Mouse (Mus musculus): ENCODE measurements around the gene Lars2. TPM values are rescaled to one million over a fixed set of nuclear protein-coding genes. Genes with fewer than 3 reads are reported as not detected.
A peak's percentile ranks its signal among the peaks of the same experiment; 100 is the strongest.
"Not testable (repeated sequence)": the region's sequence is repeated elsewhere in the genome, so short reads cannot be mapped to it uniquely, and the experiment has no call there.

The Lars2 gene
- total and polyA plus RNA-seq, 2 experiments from 2014 or later, result 32.4 to 956 TPM

DNA sequence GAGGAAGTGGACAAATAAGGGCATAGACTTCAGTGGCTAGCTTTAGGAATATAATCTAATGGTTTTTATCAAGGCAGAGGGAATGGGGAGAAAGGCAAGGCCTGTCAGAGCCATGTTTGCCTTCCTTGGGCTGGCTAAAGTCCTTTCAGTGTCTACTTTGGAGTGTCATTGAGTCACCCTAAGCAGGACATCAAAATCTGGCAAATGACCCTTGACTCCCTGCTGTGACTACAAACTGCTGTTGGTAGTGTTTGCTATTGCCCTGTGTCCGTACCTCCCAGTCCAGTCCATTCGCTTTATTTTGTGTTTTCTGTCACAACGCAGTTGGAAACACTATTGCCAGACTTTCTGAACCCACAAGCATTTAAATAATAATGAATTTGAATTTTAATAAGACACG lies 63.1 kb downstream of the Lars2 start:
- H3K4me2 ChIP-seq (ENCODE audit: low read depth, low read length), result no peak overlapping the region
- peaks cover 7% of the 10 kb centered on the region; the same call in 1 of the 2 replicates for H3K36me3 ChIP-seq (ENCODE audit: insufficient read depth, low read length)
- no peaks in the 10 kb centered on the region for H3K27me3 ChIP-seq (ENCODE audit: insufficient read depth, low read length)
- no peaks in the 10 kb centered on the region for H3K4me1 ChIP-seq (ENCODE audit: insufficient read depth, low read length)
- DNase-seq (ENCODE audit: low spot score) (no peak), ATAC-seq (no peak)
- no peak overlapping the region for H3K4me3 ChIP-seq (ENCODE audit: low read length)
- H3K9ac ChIP-seq (replicated peaks; ENCODE audit: low read length), result no peak overlapping the region
- TF ChIP-seq CTCF (IDR thresholded peaks at IDR 0.05; ENCODE audit: low read depth), result no peak
- no peak overlapping the region for H3K27ac ChIP-seq
- WGBS, result 82% methylated on average over 4 of the region's 4 CpGs
- H3K9me3 ChIP-seq (ENCODE audit: low read length), result no peaks in the 10 kb centered on the region

GRCm38 (mm10) chr9:123430973-123431372 lies 64.2 kb downstream of the Lars2 start:
- DNase-seq (ENCODE audit: low spot score), result peak; percentile 12
- H3K4me1 ChIP-seq (ENCODE audit: insufficient read depth, low read length), result no peaks in the 10 kb centered on the region
- H3K36me3 ChIP-seq (ENCODE audit: insufficient read depth, low read length), result peaks cover 9% of the 10 kb centered on the region
- no peaks in the 10 kb centered on the region for H3K27me3 ChIP-seq (ENCODE audit: insufficient read depth, low read length)
- no peak overlapping the region for H3K27ac ChIP-seq
- H3K9me3 ChIP-seq (ENCODE audit: low read length), result no peaks in the 10 kb centered on the region
- ATAC-seq, result no peak
- no peak overlapping the region for H3K4me3 ChIP-seq (ENCODE audit: low read length)
- no peak overlapping the region for H3K9ac ChIP-seq (replicated peaks; ENCODE audit: low read length)
- no peak for TF ChIP-seq CTCF (IDR thresholded peaks at IDR 0.05; ENCODE audit: low read depth)
- no peak overlapping the region for H3K4me2 ChIP-seq (ENCODE audit: low read depth, low read length)

GRCm38 (mm10) chr9:123438223-123438622 lies 71.5 kb downstream of the Lars2 start:
- no peak overlapping the region for H3K4me2 ChIP-seq (ENCODE audit: low read depth, low read length)
- H3K27me3 ChIP-seq (ENCODE audit: insufficient read depth, low read length), result no peaks in the 10 kb centered on the region
- no peaks in the 10 kb centered on the region for H3K9me3 ChIP-seq (ENCODE audit: low read length)
- no peak for TF ChIP-seq CTCF (IDR thresholded peaks at IDR 0.05; ENCODE audit: low read depth)
- ATAC-seq (no peak), DNase-seq (ENCODE audit: low spot score) (no peak)
- H3K27ac ChIP-seq, result no peak overlapping the region
- 62% methylated on average over 2 of the region's 2 CpGs for WGBS
- no peaks in the 10 kb centered on the region for H3K4me1 ChIP-seq (ENCODE audit: insufficient read depth, low read length)
- H3K9ac ChIP-seq (replicated peaks; ENCODE audit: low read length), result no peak overlapping the region
- H3K36me3 ChIP-seq (ENCODE audit: insufficient read depth, low read length), result peaks cover 18% of the 10 kb centered on the region
- no peak overlapping the region for H3K4me3 ChIP-seq (ENCODE audit: low read length)

- ATAC-seq (no peak), DNase-seq (ENCODE audit: low spot score) (peak; percentile 61)
- 28% methylated on average over 5 of the region's 5 CpGs for WGBS
- Histone ChIP-seq H3K27ac (no peak overlapping the region; the same call in 1 of the 2 replicates), H3K27me3 (ENCODE audit: insufficient read depth, low read length) (no peaks in the 10 kb centered on the region), H3K4me1 (ENCODE audit: insufficient read depth, low read length) (no peaks in the 10 kb centered on the region), H3K4me3 (ENCODE audit: low read length) (no peak overlapping the region), H3K9ac (replicated peaks; ENCODE audit: low read length) (no peak overlapping the region), H3K9me3 (ENCODE audit: low read length) (no peaks in the 10 kb centered on the region), H3K36me3 (ENCODE audit: insufficient read depth, low read length) (peaks cover 15% of the 10 kb centered on the region), H3K4me2 (ENCODE audit: low read depth, low read length) (no peak overlapping the region)
- no peak; the same call in 1 of the 2 replicates for TF ChIP-seq CTCF (IDR thresholded peaks at IDR 0.05; ENCODE audit: low read depth)
These were observed 73.7 kb downstream of the Lars2 start for GRCm38 (mm10) chr9:123440230-123441058.

- TF ChIP-seq CTCF (IDR thresholded peaks at IDR 0.05; ENCODE audit: low read depth), result peak; percentile 41
- not testable (repeated sequence) for H3K27ac ChIP-seq; ATAC-seq; H3K9ac ChIP-seq (replicated peaks; ENCODE audit: low read length); H3K36me3 ChIP-seq (ENCODE audit: insufficient read depth, low read length); H3K4me2 ChIP-seq (ENCODE audit: low read depth, low read length); H3K4me1 ChIP-seq (ENCODE audit: insufficient read depth, low read length); H3K4me3 ChIP-seq (ENCODE audit: low read length); H3K9me3 ChIP-seq (ENCODE audit: low read length); H3K27me3 ChIP-seq (ENCODE audit: insufficient read depth, low read length)
- WGBS, result 87% methylated on average over 3 of the region's 3 CpGs
- peak; percentile 31 for DNase-seq (ENCODE audit: low spot score)
These were observed 80.4 kb downstream of the Lars2 start for GRCm38 (mm10) chr9:123447101-123447500.

DNA sequence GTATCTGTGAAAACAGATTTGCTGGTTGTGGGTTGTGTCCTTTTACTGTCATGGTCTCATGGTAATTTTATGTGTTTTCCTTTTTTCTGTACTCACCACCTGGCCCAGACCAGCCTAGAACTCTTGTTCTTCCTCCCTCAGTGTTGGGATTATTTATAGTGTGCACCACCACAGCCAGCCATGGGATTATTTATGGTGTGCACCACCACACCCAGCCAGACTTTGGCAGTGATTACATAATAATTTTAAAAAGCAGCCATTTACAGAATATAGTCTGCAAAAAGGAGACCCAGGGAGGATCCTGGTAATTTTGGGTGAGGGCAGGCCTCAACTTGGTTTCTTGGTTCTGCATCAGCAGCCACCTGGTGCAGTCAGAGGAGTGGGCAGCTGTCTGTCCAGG lies 81.9 kb downstream of the Lars2 start:
- no peaks in the 10 kb centered on the region for H3K9me3 ChIP-seq (ENCODE audit: low read length)
- no peak overlapping the region for H3K4me3 ChIP-seq (ENCODE audit: low read length)
- TF ChIP-seq CTCF (IDR thresholded peaks at IDR 0.05; ENCODE audit: low read depth), result no peak
- DNase-seq (ENCODE audit: low spot score) (no peak), ATAC-seq (no peak)
- H3K4me2 ChIP-seq (ENCODE audit: low read depth, low read length), result no peak overlapping the region
- no peak overlapping the region for H3K9ac ChIP-seq (replicated peaks; ENCODE audit: low read length)
- no peaks in the 10 kb centered on the region for H3K4me1 ChIP-seq (ENCODE audit: insufficient read depth, low read length)
- no peaks in the 10 kb centered on the region for H3K36me3 ChIP-seq (ENCODE audit: insufficient read depth, low read length)
- no peak overlapping the region for H3K27ac ChIP-seq
- H3K27me3 ChIP-seq (ENCODE audit: insufficient read depth, low read length), result no peaks in the 10 kb centered on the region

GRCm38 (mm10) chr9:123450174-123450573 lies 83.4 kb downstream of the Lars2 start:
- Histone ChIP-seq H3K27me3 (ENCODE audit: insufficient read depth, low read length) (no peaks in the 10 kb centered on the region), H3K4me3 (ENCODE audit: low read length) (no peak overlapping the region), H3K27ac (no peak overlapping the region), H3K9me3 (ENCODE audit: low read length) (no peaks in the 10 kb centered on the region), H3K36me3 (ENCODE audit: insufficient read depth, low read length) (peaks cover 11% of the 10 kb centered on the region; the same call in 1 of the 2 replicates), H3K4me2 (ENCODE audit: low read depth, low read length) (no peak overlapping the region), H3K9ac (replicated peaks; ENCODE audit: low read length) (no peak overlapping the region), H3K4me1 (ENCODE audit: insufficient read depth, low read length) (no peaks in the 10 kb centered on the region)
- WGBS, result 40% methylated on average over 2 of the region's 2 CpGs
- ATAC-seq (peak; percentile 64; the same call in 1 of the 2 replicates), DNase-seq (ENCODE audit: low spot score) (peak; percentile 71)
- TF ChIP-seq CTCF (IDR thresholded peaks at IDR 0.05; ENCODE audit: low read depth), result peak; percentile 81
